Mouse (Mus musculus) lung, adult 2 months (tissue): ENCODE results near the gene Ryr1. TPM values are rescaled to one million over a fixed set of nuclear protein-coding genes. Genes with fewer than 3 reads are reported as not detected.

Experiments used
- DNase-seq: peaks from one replicate; pipeline ENCODE4 v3.0.0; 2022
- H3K4me1 ChIP-seq: fragments of 200-500 bp; 2 replicates; pipeline ENCODE4 v1.6.1; 2011; ENCODE audit warnings: low read length; ENCODE audit not compliant: control insufficient read depth, insufficient read depth
- H3K4me3 ChIP-seq: fragments of 200-500 bp; replicated peaks from 2 replicates; pipeline ENCODE3; 2011; ENCODE audit warnings: low read depth, mild to moderate bottlenecking, control low read depth, low read length; ENCODE audit errors: extremely low read depth
- CTCF ChIP-seq: fragments of 200-500 bp; IDR thresholded peaks from 2 replicates; pipeline ENCODE4 v1.5.1; 2011; ENCODE audit warnings: mild to moderate bottlenecking, low read length, control low read depth; ENCODE audit not compliant: insufficient read depth
- POLR2A ChIP-seq: fragments of 200-500 bp; IDR thresholded peaks from 2 replicates; pipeline ENCODE4 v1.6.1; 2011; ENCODE audit warnings: low read depth, mild to moderate bottlenecking, control low read depth, low read length, borderline replicate concordance; ENCODE audit errors: extremely low read depth
- WGBS: fragments of 180-500 bp; shearing (Covaris S2); methylation state at CpG from one replicate; pipeline ENCODE4 v1.1.7; 2018; 5-methylcytosine and 5-hydroxymethylcytosine counted together
- polyA plus RNA-seq: library from polyadenylated mRNA; depleted of rRNA; stranded (reverse); fragments of >200 nt; gene quantifications from 2 replicates; pipeline ENCODE4 v1.2.3, GENCODE M21; 2012

Ryr1 gene
- polyA plus RNA-seq, 1 experiment: 10.9 TPM

DNA sequence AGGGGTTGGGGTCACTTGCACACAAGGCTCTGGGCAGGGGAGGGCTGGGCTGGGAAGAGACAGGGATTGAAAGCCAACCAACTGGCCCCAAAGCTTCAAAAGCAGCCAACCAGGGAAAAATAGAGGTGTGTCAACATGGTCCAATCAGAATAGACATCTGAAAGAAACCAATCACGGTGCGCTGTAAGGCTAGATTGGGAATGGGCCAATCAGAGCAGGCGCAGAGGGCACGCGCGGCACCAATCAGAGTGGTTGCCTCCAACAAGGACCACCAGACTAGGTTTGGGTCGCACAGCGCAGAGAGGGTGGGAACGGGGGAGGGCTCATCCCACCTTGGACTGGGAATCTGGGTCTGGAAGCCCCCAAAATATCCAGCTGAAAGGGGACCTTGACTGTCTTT lies 80.7 kb downstream of the Ryr1 start:
- H3K4me1 ChIP-seq: 0 out of 2 replicates have a peak, but pooled peaks cover 2% of the 10 kb centered on the region

DNA sequence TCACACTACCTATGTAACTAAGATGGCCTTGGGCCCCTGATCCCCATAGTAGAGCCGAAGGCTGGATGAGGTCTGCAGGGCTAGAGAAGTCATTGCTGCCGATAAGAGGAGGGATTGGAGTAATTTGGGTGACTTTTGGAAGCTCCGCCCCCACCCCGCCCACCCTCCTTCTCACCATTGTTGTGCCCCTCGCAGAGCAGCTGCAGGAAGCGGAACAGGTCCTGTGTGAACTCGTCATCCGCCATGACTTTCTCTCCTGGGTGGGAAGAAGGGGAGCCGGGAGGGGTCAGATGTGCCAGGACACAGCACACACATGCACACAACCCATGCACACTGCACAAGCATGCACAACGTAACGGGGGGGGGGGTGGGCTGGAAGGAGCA lies 81.3 kb downstream of the Ryr1 start:
- DNase-seq: no peak
- Histone ChIP-seq H3K4me1 (0 out of 2 replicates have a peak, but pooled peaks cover 2% of the 10 kb centered on the region), H3K4me3 (peak overlapping the region; percentile 32)
- 27% methylated on average over 11 of the region's 11 CpGs for WGBS
- TF ChIP-seq POLR2A (no peak), CTCF (no peak)

More for the DNA sequence above, 80.7 kb downstream of the Ryr1 start:
- no peak for DNase-seq
- no peak for TF ChIP-seq CTCF
- TF ChIP-seq POLR2A: no peak
- 62% methylated on average over 9 of the region's 9 CpGs for WGBS
- no peak overlapping the region for H3K4me3 ChIP-seq

DNA sequence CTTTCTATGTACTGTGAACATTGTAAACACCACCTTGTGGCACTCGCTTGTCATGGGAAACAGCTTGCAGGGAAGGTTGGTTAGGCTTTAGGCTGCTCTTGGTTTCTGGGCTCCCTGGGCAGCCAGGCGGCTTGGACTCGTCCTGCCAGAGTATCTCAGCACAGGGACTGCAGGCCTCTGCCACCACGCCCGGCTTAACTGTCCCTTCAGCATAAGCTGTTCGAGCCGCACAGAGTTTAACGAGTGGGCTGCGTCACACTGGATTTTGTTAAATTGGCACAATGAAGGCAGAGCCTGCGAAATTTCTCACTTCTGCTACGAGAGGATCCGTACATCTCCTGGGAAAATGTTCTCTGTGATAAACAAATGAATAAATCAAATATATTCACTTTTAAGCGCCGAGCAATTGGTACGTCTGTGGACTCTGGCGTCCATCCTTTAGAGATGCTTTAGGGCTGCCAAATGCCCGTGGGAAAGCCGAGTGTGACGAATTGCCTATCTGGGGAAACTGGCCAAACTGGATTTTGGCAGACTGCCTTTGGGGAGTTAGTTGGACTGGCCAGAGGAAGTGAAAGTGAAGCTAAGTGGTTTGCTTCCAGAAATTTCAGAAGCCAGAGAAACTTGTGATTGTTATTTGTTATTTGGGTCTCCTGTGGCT lies 81.8 kb downstream of the Ryr1 start:
- TF ChIP-seq CTCF (no peak), POLR2A (no peak)
- Histone ChIP-seq H3K4me3 (no peak overlapping the region), H3K4me1 (0 out of 2 replicates have a peak, but pooled peaks cover 2% of the 10 kb centered on the region)
- WGBS: 30% methylated on average over 19 of the region's 19 CpGs
- peak; percentile 34 for DNase-seq

DNA sequence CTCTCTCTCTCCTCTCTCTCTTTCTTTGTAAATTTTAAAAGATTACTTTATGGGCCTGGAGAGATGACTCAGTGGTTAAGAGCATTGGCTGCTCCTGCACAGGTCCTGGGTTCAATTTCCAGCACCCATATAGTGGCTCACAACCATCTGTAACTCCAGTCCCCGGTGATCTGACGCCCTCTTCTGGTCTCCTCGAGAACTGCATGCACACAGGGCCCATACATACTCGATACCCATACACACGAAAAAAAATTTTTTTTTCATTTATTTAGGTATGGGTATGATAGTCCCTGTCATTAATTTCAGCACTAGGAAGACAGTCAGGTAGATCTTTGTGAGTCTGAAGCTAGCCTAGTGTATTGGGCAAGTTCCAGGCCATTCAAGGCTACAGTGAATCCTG lies 83.8 kb downstream of the Ryr1 start:
- Histone ChIP-seq H3K4me3 (no peak overlapping the region), H3K4me1 (0 out of 2 replicates have a peak, but pooled peaks cover 2% of the 10 kb centered on the region)
- TF ChIP-seq CTCF (no peak), POLR2A (no peak)
- DNase-seq: no peak
- WGBS: 79% methylated on average over 5 of the region's 5 CpGs

DNA sequence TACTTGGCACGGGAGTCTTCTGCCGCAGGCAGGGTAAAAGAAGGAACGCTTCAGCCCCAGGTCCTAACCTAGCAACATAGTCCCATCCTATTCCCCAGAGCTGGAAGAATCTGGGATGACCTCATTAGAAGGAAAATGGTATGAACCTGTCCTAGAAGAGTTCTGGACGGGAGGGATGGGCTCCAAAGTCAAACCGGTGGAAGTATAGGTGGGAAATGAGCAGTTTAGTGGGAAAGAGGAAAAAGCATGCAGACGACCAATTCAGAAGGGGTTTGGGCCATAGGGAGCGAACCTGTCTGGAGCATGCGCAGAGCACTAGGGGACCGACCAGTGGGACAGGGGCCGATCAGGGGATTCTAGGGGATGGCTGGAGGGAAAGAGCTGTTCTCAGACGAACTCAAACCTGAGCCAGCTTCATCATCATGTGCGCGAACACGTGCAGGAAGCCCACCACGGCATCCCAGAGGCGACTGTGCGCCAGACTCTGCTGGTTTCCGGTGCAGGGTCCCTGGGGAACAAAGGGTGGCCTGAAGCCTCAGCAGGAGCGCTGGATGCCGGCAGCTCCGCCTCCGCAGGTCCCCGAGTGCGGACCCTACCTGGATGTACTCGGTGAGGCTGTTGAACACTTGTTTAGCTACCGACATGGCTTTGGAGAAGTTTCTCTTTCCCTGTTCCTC lies 84.9 kb downstream of the Ryr1 start:
- no peak overlapping the region for H3K4me3 ChIP-seq
- DNase-seq: no peak

DNA sequence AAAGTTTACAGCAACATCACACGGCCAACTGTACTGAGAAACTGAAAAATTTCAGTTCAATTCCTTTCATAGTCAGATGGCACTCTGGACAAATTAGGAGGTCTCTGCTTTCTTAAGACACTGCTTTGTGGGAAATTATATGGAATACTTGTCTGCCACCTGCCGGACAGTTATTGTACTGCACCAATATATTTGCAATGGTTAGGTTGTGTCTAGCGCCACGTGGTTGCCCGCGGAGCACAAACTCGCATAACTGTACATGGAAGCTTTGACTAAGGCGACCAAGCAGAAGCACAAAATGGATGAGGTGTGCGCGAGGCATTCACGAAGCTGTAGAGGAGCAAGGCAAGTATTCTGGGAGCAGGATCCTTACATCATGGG lies 85.4 kb downstream of the Ryr1 start:
- under 1% methylated on average over 11 of the region's 11 CpGs for WGBS
- TF ChIP-seq CTCF (peak; percentile 61), POLR2A (no peak)
- Histone ChIP-seq H3K4me1 (0 out of 2 replicates have a peak, but pooled peaks cover 2% of the 10 kb centered on the region), H3K4me3 (no peak overlapping the region)
- peak; percentile 84 for DNase-seq

More for the DNA sequence above, 84.9 kb downstream of the Ryr1 start:
- TF ChIP-seq POLR2A: no peak
- TF ChIP-seq CTCF: no peak
- 0 out of 2 replicates have a peak, but pooled peaks cover 2% of the 10 kb centered on the region for H3K4me1 ChIP-seq
- WGBS: 3% methylated on average over 26 of the region's 26 CpGs

DNA sequence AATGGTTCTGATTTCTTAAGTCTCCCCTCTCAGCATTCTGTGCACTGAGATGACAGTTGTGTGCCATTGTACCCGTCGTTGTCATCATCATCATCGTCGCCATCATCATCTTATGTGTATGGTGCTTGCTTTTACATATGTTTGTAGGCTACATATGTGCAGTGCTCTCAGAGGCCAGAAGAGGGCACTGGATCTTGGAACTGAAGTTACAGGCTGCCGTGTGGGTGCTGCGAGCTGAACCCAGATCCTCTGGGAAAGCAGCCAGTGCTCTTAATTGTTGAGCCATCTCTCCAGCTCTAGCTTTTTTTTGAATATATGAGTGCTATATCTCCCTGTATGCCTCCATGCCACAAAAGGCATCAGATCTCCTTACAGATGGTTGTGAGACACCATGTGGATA lies 87.7 kb downstream of the Ryr1 start:
- 76% methylated on average over 6 of the region's 6 CpGs for WGBS
- 0 out of 2 replicates have a peak, but pooled peaks have one; percentile 9 for TF ChIP-seq CTCF
- TF ChIP-seq POLR2A: no peak

DNA sequence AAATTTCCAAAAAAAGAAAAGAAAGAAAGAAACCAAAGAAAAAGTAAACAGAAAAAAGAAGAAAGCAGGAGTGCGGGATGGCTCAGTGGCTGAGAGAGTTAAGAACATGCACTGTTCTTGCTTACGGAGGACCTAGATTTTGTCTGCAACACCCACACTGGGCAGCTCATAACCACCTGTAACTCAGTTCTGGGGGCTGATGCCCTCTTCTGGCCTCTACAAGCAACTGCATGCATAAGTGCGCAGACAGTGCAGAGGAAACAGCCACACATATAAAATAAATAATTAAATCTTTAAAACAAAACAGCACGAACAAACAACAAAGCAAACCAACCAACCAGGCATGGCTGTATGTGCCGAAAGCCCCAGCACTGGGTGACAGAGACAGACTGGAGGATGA lies 92.3 kb downstream of the Ryr1 start:
- Histone ChIP-seq H3K4me3 (no peak overlapping the region), H3K4me1 (no peaks in the 10 kb centered on the region)
- DNase-seq: no peak
- WGBS: 77% methylated on average over 5 of the region's 5 CpGs
- TF ChIP-seq CTCF (no peak), POLR2A (no peak)

More for the DNA sequence above, 87.7 kb downstream of the Ryr1 start:
- 0 out of 2 replicates have a peak, but pooled peaks cover 2% of the 10 kb centered on the region for H3K4me1 ChIP-seq
- no peak for DNase-seq
- no peak overlapping the region for H3K4me3 ChIP-seq

DNA sequence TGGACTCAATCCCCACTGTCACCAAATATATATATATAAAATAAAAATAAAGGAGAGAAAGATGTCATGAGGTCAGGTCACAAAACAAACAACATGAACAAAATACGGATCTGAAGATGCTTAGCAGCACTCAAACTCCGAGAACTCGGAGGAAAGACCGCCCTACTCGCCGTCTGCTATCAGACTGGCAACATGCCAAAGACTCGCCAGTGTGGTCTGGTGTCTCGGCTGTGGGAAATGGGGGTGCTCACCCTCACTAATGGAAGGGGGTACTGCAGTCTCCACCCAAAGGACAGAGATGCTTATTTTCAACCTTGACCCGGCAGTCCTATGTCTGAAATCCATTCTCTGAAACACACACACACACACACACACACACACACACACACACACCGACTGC lies 93.3 kb downstream of the Ryr1 start:
- Histone ChIP-seq H3K4me1 (no peaks in the 10 kb centered on the region), H3K4me3 (no peak overlapping the region)
- WGBS: 48% methylated on average over 10 of the region's 10 CpGs
- no peak for TF ChIP-seq POLR2A
- no peak for DNase-seq

DNA sequence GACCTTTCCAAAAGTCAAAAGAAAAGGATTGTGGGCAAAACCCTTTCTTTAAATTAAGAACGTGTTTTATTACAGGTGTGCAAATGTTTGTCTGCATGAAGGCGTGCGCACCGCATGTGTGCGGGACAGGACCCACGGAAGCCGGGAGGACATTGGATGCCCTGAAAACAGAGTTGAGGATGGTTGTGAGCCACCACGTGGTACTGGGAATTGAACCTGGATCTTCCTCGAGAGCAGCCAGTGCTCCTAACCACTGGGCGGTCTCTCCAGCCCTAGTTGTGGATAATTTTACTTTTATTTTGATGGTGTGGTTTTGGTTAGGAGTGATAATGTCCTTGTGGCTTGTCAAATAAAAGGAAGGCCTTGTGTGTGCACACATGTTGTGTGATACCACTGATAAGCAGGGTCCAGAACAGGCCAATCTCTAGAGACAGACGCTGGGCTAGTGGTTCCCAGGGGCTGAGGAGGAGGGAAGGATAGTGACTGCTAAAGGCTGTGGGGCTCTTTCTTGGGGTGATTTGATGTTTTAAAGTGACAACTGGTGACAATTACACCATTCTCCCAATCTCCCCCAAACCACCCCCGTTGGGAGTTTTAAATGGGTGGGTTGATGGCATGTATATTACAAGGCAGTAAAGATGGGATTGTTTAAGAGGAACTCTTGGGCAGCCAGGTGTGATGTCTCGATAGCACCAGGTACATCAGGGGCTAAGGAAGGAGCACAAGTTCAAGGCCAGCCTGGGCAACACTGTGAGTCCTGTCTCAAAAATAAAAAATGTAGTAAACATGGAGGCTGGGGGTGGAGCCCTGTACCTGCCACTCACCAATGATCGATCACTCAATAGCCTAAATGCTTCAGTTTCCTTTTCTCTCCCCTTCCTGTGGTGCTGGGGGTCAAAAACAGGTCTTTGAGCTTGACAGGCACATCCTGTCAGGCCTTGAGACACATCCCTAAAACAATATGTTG lies 95.0 kb downstream of the Ryr1 start:
- no peak for TF ChIP-seq POLR2A
- no peak for TF ChIP-seq CTCF
- Histone ChIP-seq H3K4me1 (no peaks in the 10 kb centered on the region), H3K4me3 (no peak overlapping the region)
- WGBS: 85% methylated on average over 14 of the region's 14 CpGs
- no peak for DNase-seq
